Mouse (Mus musculus) MEL (cell line): ENCODE data around the gene Adh1. TPM values are rescaled to one million over a fixed set of nuclear protein-coding genes. Genes with fewer than 3 reads are reported as not detected.

Source experiments
- DNase-seq: peaks from one replicate; pipeline ENCODE4 v3.0.0; 2011; ENCODE audit warnings: low read depth, low spot score
- H3K27ac ChIP-seq: 2 replicates; pipeline ENCODE4 v1.5.1; 2012; ENCODE audit warnings: low read depth, mild to moderate bottlenecking, control low read depth, low read length, moderate library complexity; ENCODE audit not compliant: control insufficient read depth
- H3K27me3 ChIP-seq, 2 experiments: fragments of 150-350 bp in 1 of 2; sonication (generic) in 1 of 2; 2 replicates each; pipeline ENCODE4 v1.6.1; 2012; ENCODE audit warnings: low read length in 2 of 2, mild to moderate bottlenecking in 2 of 2, improper control_type of control experiment in 1 of 2, moderate library complexity in 1 of 2; ENCODE audit not compliant: insufficient read depth in 2 of 2, control insufficient read depth in 1 of 2
- H3K36me3 ChIP-seq, 2 experiments: 2 replicates each; pipeline ENCODE4 v1.6.1; 2012 to 2014; ENCODE audit warnings: low read length in 2 of 2, improper control_type of control experiment in 1 of 2, inconsistent platforms in 1 of 2, mild to moderate bottlenecking in 1 of 2; ENCODE audit not compliant: insufficient read depth in 2 of 2, control insufficient read depth in 1 of 2
- H3K4me1 ChIP-seq, 2 experiments: fragments of 150-350 bp in 1 of 2; sonication (generic) in 1 of 2; 2 replicates each; pipeline ENCODE4 v1.6.1; 2012; ENCODE audit warnings: low read length in 2 of 2, improper control_type of control experiment in 1 of 2, mild to moderate bottlenecking in 1 of 2; ENCODE audit not compliant: insufficient read depth in 2 of 2, control insufficient read depth in 1 of 2
- H3K4me3 ChIP-seq, 2 experiments: fragments of 150-350 bp in 1 of 2; sonication (generic) in 1 of 2; 2 replicates each; pipeline ENCODE4 v1.5.1; 2012; ENCODE audit warnings: low read depth in 2 of 2, low read length in 2 of 2, mild to moderate bottlenecking in 2 of 2, moderate library complexity in 2 of 2, control low read depth in 1 of 2, improper control_type of control experiment in 1 of 2; ENCODE audit not compliant: control insufficient read depth in 1 of 2, insufficient read depth in 1 of 2
- H3K79me2 ChIP-seq: 2 replicates; pipeline ENCODE4 v1.6.1; 2012; ENCODE audit warnings: mild to moderate bottlenecking, low read length, moderate library complexity; ENCODE audit not compliant: control insufficient read depth, poor library complexity, insufficient read depth
- H3K9ac ChIP-seq: 2 replicates; pipeline ENCODE4 v1.6.1; 2012; ENCODE audit warnings: low read depth, mild to moderate bottlenecking, control low read depth, low read length, moderate library complexity; ENCODE audit not compliant: control insufficient read depth, poor library complexity, severe bottlenecking
- H3K9me3 ChIP-seq: fragments of 150-350 bp; sonication (generic); replicated peaks from 2 replicates; pipeline ENCODE4 v1.6.1; 2012; ENCODE audit warnings: mild to moderate bottlenecking, low read length, improper control_type of control experiment, moderate library complexity; ENCODE audit not compliant: insufficient read depth
- CTCF ChIP-seq, 3 experiments: IDR thresholded peaks in 2 of 3; conservative IDR thresholded peaks in 1 of 3; 2 replicates each; pipeline ENCODE4 v1.5.1; 2011 to 2012; ENCODE audit warnings: low read length in 3 of 3, low read depth in 2 of 3, mild to moderate bottlenecking in 2 of 3, improper control_type of control experiment in 1 of 3, inconsistent platforms in 1 of 3, mixed read lengths in 1 of 3, moderate library complexity in 1 of 3; ENCODE audit not compliant: control insufficient read depth in 1 of 3, insufficient read depth in 1 of 3, poor library complexity in 1 of 3, severe bottlenecking in 1 of 3
- E2F4 ChIP-seq: IDR thresholded peaks from 2 replicates; pipeline ENCODE4 v1.6.1; 2011; ENCODE audit warnings: low read depth, low read length, improper control_type of control experiment, borderline replicate concordance
- EP300 ChIP-seq, 2 experiments: IDR thresholded peaks; 2 replicates each; pipeline ENCODE4 v1.6.1; 2011; ENCODE audit warnings: improper control_type of control experiment in 2 of 2, low read length in 2 of 2, low read depth in 1 of 2, mild to moderate bottlenecking in 1 of 2
- ETS1 ChIP-seq: IDR thresholded peaks from 2 replicates; pipeline ENCODE4 v1.6.1; 2012; ENCODE audit warnings: low read depth, mild to moderate bottlenecking, inconsistent platforms, low read length, improper control_type of control experiment, moderate library complexity
- GATA1 ChIP-seq: IDR thresholded peaks from 2 replicates; pipeline ENCODE4 v1.6.1; 2011; ENCODE audit warnings: low read depth, low read length, improper control_type of control experiment
- JUND ChIP-seq: IDR thresholded peaks from 2 replicates; pipeline ENCODE4 v1.6.1; 2011; ENCODE audit warnings: low read depth, mild to moderate bottlenecking, improper control_type of control experiment, low read length
- KAT2A ChIP-seq: conservative IDR thresholded peaks from 2 replicates; pipeline ENCODE4 v1.6.1; 2012; ENCODE audit warnings: low read depth, low read length, improper control_type of control experiment, inconsistent platforms
- MEF2A ChIP-seq: IDR thresholded peaks from 2 replicates; pipeline ENCODE4 v1.6.1; 2014; ENCODE audit warnings: low read depth, mild to moderate bottlenecking, inconsistent platforms, low read length, improper control_type of control experiment; ENCODE audit not compliant: poor library complexity, insufficient replicate concordance, severe bottlenecking; ENCODE audit errors: extremely low read depth
- MYC ChIP-seq: IDR thresholded peaks from 2 replicates; pipeline ENCODE4 v1.6.1; 2011; ENCODE audit warnings: low read depth, mild to moderate bottlenecking, low read length, improper control_type of control experiment, moderate library complexity
- NELFE ChIP-seq: IDR thresholded peaks from 2 replicates; pipeline ENCODE4 v1.6.1; 2011; ENCODE audit warnings: low read depth, low read length, improper control_type of control experiment
- NRF1 ChIP-seq: IDR thresholded peaks from 2 replicates; pipeline ENCODE4 v1.6.1; 2014; ENCODE audit warnings: low read depth, mild to moderate bottlenecking, inconsistent platforms, low read length, improper control_type of control experiment, moderate library complexity; ENCODE audit not compliant: poor library complexity, insufficient read depth, severe bottlenecking
- POLR2A ChIP-seq, 2 experiments: IDR thresholded peaks; 2 replicates each; pipeline ENCODE4 v1.6.1; 2011 to 2012; ENCODE audit warnings: low read length in 2 of 2, mild to moderate bottlenecking in 2 of 2, control low read depth in 1 of 2, improper control_type of control experiment in 1 of 2, low read depth in 1 of 2, moderate library complexity in 1 of 2; ENCODE audit not compliant: control insufficient read depth in 1 of 2, insufficient read depth in 1 of 2, poor library complexity in 1 of 2
- POLR2AphosphoS5 ChIP-seq: IDR thresholded peaks from 2 replicates; pipeline ENCODE4 v1.6.1; 2012; ENCODE audit warnings: low read depth, borderline replicate concordance, mild to moderate bottlenecking, inconsistent platforms, low read length, moderate library complexity, mixed read lengths
- TAL1 ChIP-seq: IDR thresholded peaks from 2 replicates; pipeline ENCODE4 v1.6.1; 2012; ENCODE audit warnings: mild to moderate bottlenecking, inconsistent platforms, low read length, moderate library complexity, mixed read lengths
- TCF12 ChIP-seq: IDR thresholded peaks from 2 replicates; pipeline ENCODE4 v1.6.1; 2014; ENCODE audit warnings: low read depth, mild to moderate bottlenecking, inconsistent platforms, low read length, improper control_type of control experiment, moderate library complexity
- USF1 ChIP-seq: IDR thresholded peaks from 2 replicates; pipeline ENCODE4 v1.6.1; 2014; ENCODE audit warnings: low read depth, mild to moderate bottlenecking, inconsistent platforms, low read length, improper control_type of control experiment, moderate library complexity
- USF2 ChIP-seq, 2 experiments: IDR thresholded peaks; 2 replicates each; pipeline ENCODE4 v1.6.1; 2011 to 2012; ENCODE audit warnings: improper control_type of control experiment in 2 of 2, low read length in 2 of 2, borderline replicate concordance in 1 of 2, inconsistent platforms in 1 of 2, low read depth in 1 of 2, mild to moderate bottlenecking in 1 of 2; ENCODE audit not compliant: insufficient read depth in 1 of 2
- ZMIZ1 ChIP-seq: IDR thresholded peaks from 2 replicates; pipeline ENCODE4 v1.6.1; 2012; ENCODE audit warnings: low read depth, mild to moderate bottlenecking, inconsistent platforms, low read length, improper control_type of control experiment, moderate library complexity
- polyA plus RNA-seq, 2 experiments: library from polyadenylated mRNA; stranded (reverse) in 1 of 2; unstranded in 1 of 2; fragments of >175 nt in 1 of 2; fragments of >200 nt in 1 of 2; gene quantifications; 2 replicates each; pipeline versions ENCODE4 v1.2.1 to v1.2.4; 2012; ENCODE audit warnings: low replicate concordance in 2 of 2, low read depth in 1 of 2; ENCODE audit not compliant: insufficient read length in 2 of 2, insufficient read depth in 1 of 2, missing spikeins in 1 of 2
- total RNA-seq: library from RNA; depleted of rRNA; stranded (reverse); fragments of 300-350 nt; gene quantifications from 2 replicates; pipeline ENCODE4 v1.2.3, GENCODE M21; 2012

Adh1 gene
- total and polyA plus RNA-seq, 3 experiments: 0.15 TPM; not detected in 2

- H3K27me3 ChIP-seq: peaks cover 0 to 4% of the 10 kb centered on the region in 2 experiments; a peak in 3 of 4 replicates
- H3K36me3 ChIP-seq: no peaks in the 10 kb centered on the region
- DNase-seq: no peak
- H3K4me1 ChIP-seq: peaks cover 0 to 4% of the 10 kb centered on the region in 2 experiments; a peak in 1 of 4 replicates
- no peaks in the 10 kb centered on the region for H3K9me3 ChIP-seq
- H3K9ac ChIP-seq: no peak overlapping the region
- TF ChIP-seq EP300 (IDR thresholded peaks at IDR 0.05; ENCODE audit: low read depth in 1 of 2, low read length in 2 of 2) (no peak), JUND (no peak), TAL1 (no peak), USF2 (IDR thresholded peaks at IDR 0.05; ENCODE audit: borderline replicate concordance in 1 of 2, insufficient read depth in 1 of 2, low read depth in 1 of 2, low read length in 2 of 2) (no peak), E2F4 (no peak), ZMIZ1 (no peak), POLR2A (IDR thresholded peaks at IDR 0.05; ENCODE audit: control insufficient read depth in 1 of 2, insufficient read depth in 1 of 2, low read depth in 1 of 2, low read length in 2 of 2, poor library complexity in 1 of 2) (no peak), MEF2A (no peak), CTCF (IDR thresholded peaks at IDR 0.05 in 2 of 3, conservative IDR thresholded peaks at IDR 0.05 in 1 of 3; ENCODE audit: control insufficient read depth in 1 of 3, insufficient read depth in 1 of 3, low read depth in 2 of 3, low read length in 3 of 3, poor library complexity in 1 of 3, severe bottlenecking in 1 of 3) (no peak), MYC (no peak), NELFE (no peak), GATA1 (no peak), KAT2A (no peak), NRF1 (no peak), ETS1 (no peak)
- no peak overlapping the region for H3K4me3 ChIP-seq
- H3K79me2 ChIP-seq: no peaks in the 10 kb centered on the region
- H3K27ac ChIP-seq: no peak overlapping the region
Observed at GRCm38 (mm10) chr3:138215395-138215989, 45.3 kb upstream of the Adh1 start.

- Histone ChIP-seq H3K4me1 (peaks cover 0 to under 1% of the 10 kb centered on the region in 2 experiments; a peak in 1 of 4 replicates), H3K9ac (no peak overlapping the region), H3K4me3 (no peak overlapping the region), H3K27me3 (peaks cover 0 to 4% of the 10 kb centered on the region in 2 experiments; a peak in 3 of 4 replicates), H3K9me3 (no peaks in the 10 kb centered on the region), H3K36me3 (no peaks in the 10 kb centered on the region), H3K79me2 (no peaks in the 10 kb centered on the region), H3K27ac (no peak overlapping the region)
- no peak for TF ChIP-seq TCF12
- TF ChIP-seq NELFE: no peak
- TF ChIP-seq POLR2AphosphoS5: no peak
- TF ChIP-seq USF1: no peak
- DNase-seq: no peak
Observed at GRCm38 (mm10) chr3:138216091-138216490, 44.7 kb upstream of the Adh1 start.
